Mouse (Mus musculus): ENCODE measurements around the gene Kdm6a. TPM values are rescaled to one million over a fixed set of nuclear protein-coding genes. Genes with fewer than 3 reads are reported as not detected.
A peak's percentile ranks its signal among the peaks of the same experiment; 100 is the strongest.

The Kdm6a gene
- 10 to 100 TPM; 14.4 to 33.5 TPM for total RNA-seq (2021)
- long read RNA-seq, experiment 1, full-length matches to known transcripts: 1 of 3 reads
- long read RNA-seq, experiment 1, partial matches to known transcripts: 1 of 3 reads
- long read RNA-seq, experiment 1, other reads (novel, unspliced or antisense): 1 of 3 reads
- long read RNA-seq, experiment 2, full-length matches to known transcripts: 1 of 9 reads
- long read RNA-seq, experiment 2, partial matches to known transcripts: 6 of 9 reads
- long read RNA-seq, experiment 2, other reads (novel, unspliced or antisense): 2 of 9 reads

DNA sequence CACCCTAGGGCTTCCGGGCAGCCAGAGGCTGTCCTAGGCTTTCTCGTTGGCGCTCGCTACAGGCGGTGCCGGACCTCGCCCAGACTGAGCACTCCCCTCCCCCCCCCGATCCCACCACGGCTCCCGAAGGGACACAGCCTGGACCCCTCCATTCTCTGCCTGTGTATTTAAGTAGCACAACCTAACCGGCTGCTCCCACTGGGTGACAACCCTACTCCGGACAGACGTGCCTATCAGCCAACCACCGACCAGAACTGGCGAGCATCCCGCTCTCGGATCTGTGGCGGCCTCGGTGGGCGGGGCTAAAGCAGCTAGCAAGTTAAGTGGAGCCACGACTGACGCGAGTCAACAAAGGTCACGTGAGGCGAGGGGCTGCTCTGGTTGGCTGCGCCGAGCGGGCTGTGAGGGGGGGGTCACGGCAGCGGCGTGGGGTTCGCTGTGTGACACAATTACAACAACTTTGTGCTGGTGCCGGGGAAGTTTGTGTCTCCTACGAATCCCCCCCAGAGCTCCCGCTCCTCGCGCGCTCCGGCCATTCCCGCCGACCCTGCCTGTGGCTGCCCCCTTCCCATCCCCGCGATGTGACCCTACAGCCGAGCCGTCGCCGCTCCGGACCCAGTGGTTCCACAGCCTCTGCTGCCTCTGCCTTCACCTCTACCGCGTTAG lies at the start of gene Kdm6a:
TSS of gene Kdm6a (plus strand) at position 384 of the 666 bp plus-strand sequence.
- peak; percentile 95 to 100 for DNase-seq
- intact Hi-C loops (cut with DNase I): loop anchor here (5.0 kb wide), 1 partner anchor 90 kb away; no protein-coding TSS in a partner anchor

DNA sequence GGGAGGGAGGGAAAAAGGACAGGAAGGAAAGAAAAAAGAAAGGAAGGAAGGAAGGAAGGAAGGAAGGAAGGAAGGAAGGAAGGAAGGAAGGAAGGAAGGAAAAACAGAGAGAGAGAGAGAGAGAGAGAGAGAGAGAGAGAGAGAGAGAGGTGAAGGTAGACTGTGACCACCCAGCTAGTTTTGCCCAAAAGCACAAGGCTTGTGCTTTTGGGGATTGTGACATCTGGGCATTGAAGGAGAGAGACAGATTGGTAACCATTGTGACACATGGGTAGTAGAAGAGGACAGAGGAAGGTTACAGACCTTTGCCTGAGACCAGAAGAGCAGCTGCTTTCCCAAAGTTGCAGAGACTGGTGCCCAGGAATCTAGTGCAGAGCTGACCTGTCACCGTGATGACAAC lies 16.8 kb upstream of the Kdm6a start, which contains the start of gene Dusp21:
TSS of gene Dusp21 (plus strand) at position 301 of the 400 bp plus-strand sequence.
- intact Hi-C loops (cut with DNase I): no loop called here
- no peak for DNase-seq

- intact Hi-C loops (cut with DNase I): loop anchor here (5.0 kb wide), 1 partner anchor 91 kb away; no protein-coding TSS in a partner anchor
- DNase-seq: no peak
These were observed 1.5 kb upstream of the Kdm6a start for GRCm38 (mm10) chrX:18160734-18161442.

GRCm38 (mm10) chrX:18161796-18162191 lies 581 bp upstream of the Kdm6a start:
- DNase-seq: peak in 1 of 2 experiments; percentile 40
- intact Hi-C loops (cut with DNase I): loop anchor here (5.0 kb wide), 1 partner anchor 91 kb away; no protein-coding TSS in a partner anchor

DNA sequence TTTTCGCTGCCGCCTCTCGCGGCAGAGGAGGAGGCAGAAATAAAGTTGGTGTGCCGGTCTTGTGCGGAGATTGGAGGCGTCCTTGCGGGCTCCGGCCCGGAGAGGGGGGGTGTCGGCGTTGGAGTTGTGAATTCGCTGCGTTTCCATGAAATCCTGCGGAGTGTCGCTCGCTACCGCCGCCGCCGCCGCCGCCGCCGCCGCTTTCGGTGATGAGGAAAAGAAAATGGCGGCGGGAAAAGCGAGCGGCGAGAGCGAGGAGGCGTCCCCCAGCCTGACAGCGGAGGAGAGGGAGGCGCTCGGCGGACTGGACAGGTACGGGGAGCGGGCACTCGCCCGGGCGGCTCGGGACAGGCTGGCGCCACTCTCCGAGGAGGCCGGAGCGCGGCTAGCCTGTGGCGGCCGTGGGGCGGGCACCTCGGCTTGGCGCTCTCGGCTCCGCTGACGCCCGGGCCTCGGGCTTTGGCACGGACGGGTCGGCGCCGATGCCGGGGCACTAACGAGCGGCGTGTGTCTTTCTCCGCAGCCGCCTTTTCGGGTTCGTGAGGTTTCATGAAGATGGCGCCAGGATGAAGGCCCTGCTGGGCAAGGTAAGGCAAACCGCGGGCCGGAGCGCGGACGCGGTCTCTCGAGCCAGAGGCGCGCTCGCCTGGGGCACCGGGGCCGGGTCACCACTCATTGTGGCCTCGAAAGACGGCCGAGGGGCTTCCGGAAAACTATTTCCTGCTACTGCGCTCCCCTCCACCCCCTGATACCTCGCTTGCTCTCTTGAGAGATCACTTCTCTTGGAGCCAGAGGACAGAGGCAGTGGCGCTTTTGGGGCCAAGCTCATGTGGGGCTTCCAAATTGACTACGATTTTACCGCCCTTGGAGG lies 721 bp downstream of the Kdm6a start:
- peak; percentile 38 to 50 for DNase-seq
- intact Hi-C loops (cut with DNase I): loop anchor here (5.0 kb wide), 1 partner anchor 89 kb away; no protein-coding TSS in a partner anchor

DNA sequence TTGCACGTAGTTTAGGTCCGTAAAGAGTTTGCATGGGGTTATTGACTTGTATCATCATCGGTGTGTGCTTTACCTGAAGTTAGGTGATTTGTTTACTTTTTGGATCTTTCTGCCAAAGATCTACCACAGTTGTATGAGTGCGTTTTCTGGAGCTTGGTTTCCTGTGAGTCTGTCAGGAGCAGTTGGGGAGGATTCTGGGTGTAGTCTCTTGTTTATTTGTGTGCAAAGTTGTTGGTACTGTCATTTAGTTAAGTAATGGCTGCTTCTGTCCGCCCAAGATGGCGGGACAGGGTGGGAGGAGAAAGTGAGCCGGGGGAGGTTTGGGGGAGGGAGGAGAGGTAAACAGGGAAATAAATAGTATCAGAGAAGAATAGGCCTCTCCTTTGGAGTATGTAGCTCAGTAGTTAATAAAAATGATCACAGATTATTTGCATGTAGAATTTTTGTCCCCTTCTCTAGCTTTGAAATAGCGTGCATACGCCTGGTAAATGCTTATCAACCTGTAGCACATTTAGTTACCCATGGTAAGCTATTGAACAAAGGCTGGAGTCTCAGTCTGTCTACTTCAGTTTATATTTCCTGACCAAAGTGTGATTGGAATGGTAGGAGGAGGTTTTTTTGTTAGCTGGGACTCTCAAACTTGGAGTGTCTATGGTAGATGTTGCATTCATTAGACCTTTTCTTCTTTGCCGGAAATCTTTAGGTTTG lies 1.7 kb downstream of the Kdm6a start:
- DNase-seq: no peak
- intact Hi-C loops (cut with DNase I): loop anchor here (5.0 kb wide), 1 partner anchor 88 kb away; no protein-coding TSS in a partner anchor

DNA sequence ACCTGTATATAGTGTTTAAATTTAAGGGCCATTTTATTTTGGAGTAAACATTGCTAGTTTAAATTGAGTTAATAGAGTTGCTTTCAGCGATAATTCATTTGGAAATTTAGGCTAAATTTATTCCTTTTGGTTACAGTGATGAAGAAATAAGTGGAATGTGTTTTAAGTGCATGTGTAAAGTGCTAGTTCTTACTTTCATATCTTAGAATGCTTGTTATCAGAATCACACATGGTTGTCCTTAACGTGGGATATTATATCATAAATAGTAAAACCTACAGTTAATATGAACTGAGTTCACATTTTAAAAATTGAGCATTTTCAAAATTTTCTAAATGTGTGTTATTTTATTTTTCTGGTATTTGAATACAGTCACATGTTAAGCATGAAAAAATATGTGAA lies 2.7 kb downstream of the Kdm6a start:
- intact Hi-C loops (cut with DNase I): no loop called here
- DNase-seq: no peak

DNA sequence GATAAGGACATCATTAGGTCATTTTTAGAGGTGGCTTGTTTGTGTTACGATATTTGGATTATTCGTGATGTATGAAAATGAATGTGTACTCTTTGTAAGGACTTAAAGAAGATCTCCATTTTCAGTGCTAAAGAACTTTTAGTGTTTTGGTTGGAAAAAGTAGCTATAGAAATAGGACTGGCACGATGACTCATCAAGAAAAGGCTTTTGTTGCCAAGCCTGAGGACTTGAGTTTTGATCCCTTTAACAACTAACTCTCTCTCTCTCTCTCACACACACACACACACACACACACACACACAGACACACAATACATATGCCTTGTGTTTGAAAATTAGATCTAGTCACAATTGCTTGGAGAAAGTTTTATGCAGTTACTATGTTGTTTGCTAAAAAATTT lies 4.6 kb downstream of the Kdm6a start:
- intact Hi-C loops (cut with DNase I): no loop called here
- DNase-seq: no peak

DNA sequence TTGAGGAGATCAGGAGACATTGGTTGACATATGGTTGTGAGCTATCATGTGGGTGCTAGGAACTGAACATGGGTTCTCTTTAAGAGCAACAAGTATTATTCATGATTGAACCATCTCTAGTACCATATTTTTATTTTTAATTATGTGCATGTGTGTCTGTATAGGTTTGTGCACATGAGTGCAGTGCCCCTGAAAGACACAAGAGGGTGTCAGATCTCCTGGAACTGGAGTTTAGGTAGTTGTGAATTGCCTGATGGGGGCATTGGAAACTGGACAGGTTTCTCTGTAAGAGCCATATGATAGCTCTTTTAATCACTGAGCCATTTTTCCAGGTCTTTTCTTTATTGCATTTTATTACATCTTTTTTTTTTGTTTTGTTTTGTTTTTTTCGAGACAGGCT lies 6.6 kb downstream of the Kdm6a start:
- intact Hi-C loops (cut with DNase I): no loop called here
- no peak for DNase-seq

DNA sequence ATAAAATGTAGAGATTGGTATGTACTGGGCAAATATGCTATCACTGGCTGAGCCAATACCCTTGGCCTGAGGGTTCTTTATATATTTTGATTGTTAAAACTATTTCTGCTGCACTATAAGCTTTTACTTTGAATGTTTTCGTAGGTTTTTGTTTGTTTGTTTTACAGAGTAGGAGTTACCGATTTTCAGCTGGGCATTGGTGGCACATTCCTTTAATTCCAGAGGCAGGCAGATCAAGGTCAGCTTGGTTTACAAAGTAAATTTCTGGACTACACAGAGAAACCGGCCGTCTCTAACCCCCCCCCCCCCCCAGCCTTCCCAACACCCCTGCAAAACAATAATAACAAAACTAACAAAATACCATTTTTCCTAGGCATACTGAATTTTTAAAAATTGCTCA lies 12.5 kb downstream of the Kdm6a start:
- no peak for DNase-seq
- intact Hi-C loops (cut with DNase I): no loop called here

DNA sequence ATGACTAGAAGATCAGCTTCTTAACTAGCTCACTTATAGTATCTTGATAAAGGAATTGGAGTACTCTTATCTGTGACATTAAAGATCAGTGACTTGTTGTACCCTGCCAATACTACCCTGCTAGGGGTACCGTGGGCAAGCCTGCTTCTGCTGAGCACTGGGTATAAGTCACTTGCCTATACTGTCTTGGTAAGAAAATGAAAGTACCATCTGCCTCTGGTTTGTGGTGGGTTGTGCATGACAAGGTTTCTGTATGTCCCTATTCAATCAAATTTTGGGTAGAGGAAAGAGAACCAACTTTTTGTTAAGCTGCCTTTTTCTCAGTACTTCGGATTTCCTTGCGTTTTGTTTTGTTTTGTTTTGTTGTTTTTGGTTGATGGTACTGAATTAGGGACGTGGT lies 15.4 kb downstream of the Kdm6a start:
- no peak for DNase-seq
- intact Hi-C loops (cut with DNase I): no loop called here

- DNase-seq: no peak
- intact Hi-C loops (cut with DNase I): no loop called here
These were observed 17.1 kb downstream of the Kdm6a start for GRCm38 (mm10) chrX:18179492-18179891.

DNA sequence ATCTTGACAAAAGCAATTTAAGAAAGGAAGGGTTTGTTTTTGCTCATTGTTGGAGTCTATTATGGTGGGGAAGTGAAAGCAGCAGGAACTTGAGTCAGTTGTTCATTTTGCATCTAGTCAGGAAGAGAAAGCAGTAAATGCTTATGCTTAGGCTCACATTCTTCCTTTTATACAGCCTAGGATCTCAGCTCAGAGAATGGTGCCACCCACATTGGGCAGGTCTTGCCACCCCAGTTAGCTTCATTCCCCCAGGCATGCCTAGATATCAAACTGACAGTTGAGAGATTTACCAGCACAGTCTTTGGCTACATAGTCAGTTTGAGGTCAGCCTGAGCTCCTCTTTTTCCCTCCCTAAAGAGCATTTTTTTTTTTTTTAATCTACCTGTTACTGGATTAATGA lies 24.8 kb downstream of the Kdm6a start:
- intact Hi-C loops (cut with DNase I): no loop called here
- no peak for DNase-seq

DNA sequence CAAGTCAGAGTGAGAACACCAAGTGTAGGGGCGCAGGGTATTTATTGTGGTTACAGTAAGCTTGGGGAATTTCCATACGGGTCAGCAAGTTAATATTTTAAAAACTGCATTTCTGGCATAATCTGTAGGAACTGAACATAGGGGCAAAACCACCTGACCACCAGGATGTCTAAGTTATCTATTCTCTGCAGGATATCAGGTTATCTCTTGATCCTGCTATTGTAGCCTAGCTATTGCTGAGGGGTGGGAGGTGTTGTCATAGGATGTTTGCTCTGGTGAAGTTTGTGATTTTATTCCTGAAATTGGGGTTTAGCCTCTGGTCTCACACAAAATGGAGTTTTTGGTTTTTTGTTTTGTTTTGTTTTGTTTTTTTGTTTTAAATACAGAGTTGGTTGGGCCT lies 25.9 kb downstream of the Kdm6a start:
- intact Hi-C loops (cut with DNase I): no loop called here
- DNase-seq: no peak

- intact Hi-C loops (cut with DNase I): no loop called here
- DNase-seq: no peak
These were observed 77.2 kb downstream of the Kdm6a start for GRCm38 (mm10) chrX:18239572-18239971.

GRCm38 (mm10) chrX:18250621-18251020 lies 88.2 kb downstream of the Kdm6a start:
- intact Hi-C loops (cut with DNase I): loop anchor here (5.0 kb wide), 1 partner anchor 88 kb away; the partner anchor contains the start of gene Kdm6a
- no peak for DNase-seq

DNA sequence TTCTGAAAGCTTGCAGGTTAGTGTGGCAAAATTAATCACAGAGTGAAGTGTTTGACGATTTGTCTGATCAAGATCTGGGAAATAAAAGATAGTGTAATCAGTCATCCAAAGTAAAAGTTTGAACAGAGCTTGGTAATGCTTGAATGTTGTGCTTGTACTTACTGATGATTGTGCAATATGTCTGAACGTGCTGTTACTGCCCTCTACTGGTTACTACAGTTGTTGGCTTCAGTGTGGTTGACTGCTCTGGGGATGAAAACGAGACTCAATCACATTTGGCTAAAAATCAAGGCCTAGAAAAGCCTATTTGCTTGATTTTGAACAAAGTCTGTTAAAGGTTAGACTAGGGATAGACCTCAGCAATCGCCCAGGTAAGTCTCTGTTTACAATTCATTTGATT lies 92.4 kb downstream of the Kdm6a start:
- intact Hi-C loops (cut with DNase I): loop anchor here (5.0 kb wide), 1 partner anchor 92 kb away; the partner anchor contains the start of gene Kdm6a
- no peak for DNase-seq

GRCm38 (mm10) chrX:18258238-18258809 lies 95.9 kb downstream of the Kdm6a start:
- no peak for DNase-seq
- intact Hi-C loops (cut with DNase I): no loop called here

DNA sequence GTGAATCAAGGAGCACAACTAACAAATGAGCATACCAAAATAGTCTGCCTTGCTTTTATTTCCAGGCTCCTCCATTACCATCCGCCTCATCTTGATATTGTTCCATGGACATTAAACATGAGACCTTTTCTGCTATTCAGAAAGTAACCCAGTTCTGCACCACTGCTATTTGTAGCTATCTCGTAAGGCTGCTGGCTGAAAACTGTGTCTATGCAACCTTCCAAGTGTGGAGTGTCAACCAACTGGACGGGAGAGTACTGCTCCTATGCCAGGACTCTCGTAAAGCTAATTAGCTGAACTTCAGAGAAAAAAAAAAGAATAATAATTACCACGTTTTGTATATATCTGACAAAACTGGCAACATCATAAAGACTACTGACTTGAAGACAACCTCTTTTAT lies 116.2 kb downstream of the Kdm6a start:
- no peak for DNase-seq
- intact Hi-C loops (cut with DNase I): loop anchor here (10.0 kb wide), 1 partner anchor 166 kb away; no protein-coding TSS in a partner anchor

Measured in gastrocnemius, postnatal 36 days (tissue).